Mouse (Mus musculus) gastrocnemius, adult 18-20 months (tissue): ENCODE results near the gene Mcmbp. TPM values are rescaled to one million over a fixed set of nuclear protein-coding genes. Genes with fewer than 3 reads are reported as not detected.
"Not testable (repeated sequence)": the region's sequence is repeated elsewhere in the genome, so short reads cannot be mapped to it uniquely, and the experiment has no call there.

ENCODE experiments used
- DNase-seq: peaks from one replicate; pipeline ENCODE4 v3.0.0; 2021; ENCODE audit warnings: low spot score
- total RNA-seq, 2 experiments: library from RNA; stranded (reverse); gene quantifications; 2 replicates each; pipeline ENCODE4 v1.2.3; 2021

The Mcmbp gene
- total RNA-seq, 2 experiments from 2014 or later, result 15.2 to 16.5 TPM

DNA sequence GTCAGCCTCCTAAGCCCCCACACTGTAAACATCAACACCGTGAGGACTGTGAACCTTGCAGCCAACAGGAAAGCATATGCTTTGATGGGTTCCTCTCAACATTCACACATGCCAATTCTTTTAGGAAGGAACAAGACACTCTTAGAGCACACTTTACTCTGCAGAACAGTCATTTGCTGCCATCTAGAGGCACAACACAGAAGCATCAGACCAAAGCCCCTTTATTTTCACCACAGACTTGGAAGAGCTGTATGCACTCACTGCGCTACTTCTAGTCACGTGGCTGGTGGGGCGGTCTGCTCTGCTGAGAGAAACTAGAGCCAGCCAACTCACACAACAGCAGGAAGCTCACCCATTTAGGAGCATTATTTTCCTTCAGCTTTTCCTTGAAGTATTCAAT lies 15.5 kb downstream of the Mcmbp start:
- peak; percentile 59 for DNase-seq

DNA sequence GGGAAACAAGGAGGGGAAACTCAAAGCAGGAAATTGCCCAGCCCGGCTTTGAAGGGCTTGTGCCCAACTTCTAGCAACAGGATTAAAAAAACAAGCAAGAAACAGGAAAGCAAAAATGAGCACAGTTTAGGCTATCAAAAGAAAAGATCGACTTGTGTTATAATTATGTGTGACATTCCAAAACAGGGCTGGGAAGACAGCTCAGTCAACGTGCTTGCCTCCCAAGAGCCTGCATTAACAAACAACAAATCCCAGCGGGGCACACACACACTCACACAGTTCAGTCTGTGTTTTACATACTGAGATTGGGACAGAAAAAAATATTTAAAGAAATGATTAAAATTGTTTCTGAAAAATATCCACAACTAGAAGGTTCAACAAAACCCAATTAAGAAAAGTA lies 22.3 kb downstream of the Mcmbp start:
- DNase-seq, result no peak

DNA sequence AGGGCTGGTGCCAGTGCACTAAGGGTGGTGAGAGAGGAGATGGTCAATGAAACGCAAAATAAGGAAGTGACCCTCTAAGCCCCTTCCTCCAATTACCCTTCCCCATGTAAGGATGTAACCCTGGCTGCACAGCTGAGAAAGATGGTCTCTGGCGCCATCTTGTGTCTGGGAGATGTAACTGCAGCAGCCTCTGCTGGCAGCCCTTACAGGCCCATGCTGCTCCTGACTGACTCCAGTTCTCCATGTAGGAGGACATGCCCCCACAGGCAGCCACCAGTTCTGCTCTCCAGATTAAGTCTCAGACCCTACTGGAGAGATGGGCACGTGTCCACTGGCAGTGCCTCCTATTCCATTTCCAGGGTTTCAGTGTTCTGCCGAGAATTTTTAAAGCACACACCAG lies 34.6 kb downstream of the Mcmbp start:
- DNase-seq, result peak; percentile 69

DNA sequence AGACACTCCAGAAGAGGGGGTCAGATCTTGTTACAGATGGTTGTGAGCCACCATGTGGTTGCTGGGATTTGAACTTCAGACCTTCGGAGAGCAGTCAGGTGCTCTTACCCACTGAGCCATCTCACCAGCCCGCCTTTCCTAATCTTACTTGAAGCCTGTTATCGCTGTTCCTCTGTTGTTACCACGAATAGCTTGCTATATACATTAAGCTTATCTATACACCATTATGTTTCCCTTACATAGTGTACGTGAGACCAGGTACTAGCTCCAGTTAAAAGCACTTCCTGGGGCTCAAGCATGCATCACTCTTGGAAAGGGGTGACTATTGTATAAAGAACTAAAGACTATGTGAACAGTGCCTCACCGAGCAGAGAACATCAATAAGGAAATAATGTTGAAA lies 40.3 kb downstream of the Mcmbp start:
- DNase-seq, result not testable (repeated sequence)

DNA sequence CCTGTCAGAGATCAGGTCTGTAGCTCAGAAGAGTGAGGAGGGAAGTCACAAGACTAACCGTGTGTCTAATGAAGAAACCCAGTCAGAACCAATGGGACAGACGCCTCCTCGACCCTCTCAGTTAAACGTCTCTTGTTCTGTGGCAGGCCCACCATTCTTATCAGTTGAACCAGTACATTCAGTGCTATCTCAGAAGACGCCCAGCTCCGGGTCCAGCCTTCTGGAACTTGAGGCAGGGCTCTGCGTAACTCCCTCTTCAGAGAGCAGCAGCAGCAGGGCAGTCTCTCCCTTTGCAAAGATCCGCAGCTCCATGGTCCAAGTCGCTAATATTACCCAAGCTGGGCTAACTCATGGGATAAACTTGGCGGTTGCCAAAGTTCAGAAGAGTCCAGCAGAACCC lies 45.4 kb downstream of the Mcmbp start:
- no peak for DNase-seq

DNA sequence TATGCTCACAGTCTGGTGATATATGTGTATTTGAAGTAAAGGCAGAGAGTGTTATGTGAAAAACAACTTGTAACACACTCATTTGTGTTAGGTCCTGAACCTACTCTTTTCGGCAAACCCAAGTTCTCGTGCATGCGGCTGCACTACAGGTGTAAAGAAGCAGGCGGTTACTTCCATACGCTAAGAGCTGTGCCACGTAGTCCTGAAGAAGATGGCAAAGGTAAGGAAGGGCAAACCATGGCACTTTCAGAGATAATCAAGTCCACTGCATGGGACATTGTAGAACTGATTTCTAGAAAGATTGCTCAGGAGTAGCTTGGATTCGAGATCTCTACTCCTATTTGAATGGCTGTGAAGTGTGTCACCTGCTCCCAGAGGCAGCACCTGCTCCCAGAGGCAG lies 48.1 kb downstream of the Mcmbp start:
- no peak for DNase-seq

DNA sequence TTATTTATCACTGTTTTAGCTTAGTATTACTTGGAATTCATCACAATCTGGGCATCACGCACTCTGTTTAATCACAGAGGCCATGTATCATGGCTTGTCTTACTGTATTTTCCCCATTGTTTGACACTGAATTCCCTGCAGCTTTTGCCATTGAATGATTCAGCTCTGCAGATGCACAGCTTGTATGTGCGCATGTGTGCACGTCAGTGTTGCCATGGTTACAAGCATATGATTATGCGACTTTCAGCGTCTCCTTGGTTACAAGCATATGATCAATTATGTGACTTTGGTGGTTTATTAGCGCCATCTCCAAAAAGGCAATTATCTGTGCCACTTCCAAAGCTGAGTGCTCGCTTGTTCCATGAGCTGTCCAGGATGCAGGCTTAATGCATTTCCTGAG lies 49.5 kb downstream of the Mcmbp start:
- DNase-seq, result no peak

DNA sequence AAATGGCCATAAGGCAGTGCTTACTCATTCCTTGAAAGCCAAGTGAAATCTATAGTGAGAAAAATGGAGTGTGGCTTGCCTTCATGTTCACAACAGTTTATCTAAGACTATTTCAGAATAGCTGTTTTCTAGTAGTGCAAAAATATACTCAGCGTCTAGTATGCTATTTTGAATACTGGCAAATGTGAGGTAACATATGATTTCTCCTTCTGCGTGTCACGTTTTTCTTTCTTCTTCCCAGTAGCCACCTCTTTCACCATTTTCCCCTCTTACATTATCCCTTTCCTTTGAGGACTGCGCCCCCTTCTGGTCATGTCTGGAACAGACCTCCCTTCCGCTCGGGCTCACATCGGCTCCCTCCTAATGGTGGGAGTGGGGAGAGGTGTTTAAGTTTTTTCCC lies 50.2 kb downstream of the Mcmbp start:
- DNase-seq, result peak; percentile 85

DNA sequence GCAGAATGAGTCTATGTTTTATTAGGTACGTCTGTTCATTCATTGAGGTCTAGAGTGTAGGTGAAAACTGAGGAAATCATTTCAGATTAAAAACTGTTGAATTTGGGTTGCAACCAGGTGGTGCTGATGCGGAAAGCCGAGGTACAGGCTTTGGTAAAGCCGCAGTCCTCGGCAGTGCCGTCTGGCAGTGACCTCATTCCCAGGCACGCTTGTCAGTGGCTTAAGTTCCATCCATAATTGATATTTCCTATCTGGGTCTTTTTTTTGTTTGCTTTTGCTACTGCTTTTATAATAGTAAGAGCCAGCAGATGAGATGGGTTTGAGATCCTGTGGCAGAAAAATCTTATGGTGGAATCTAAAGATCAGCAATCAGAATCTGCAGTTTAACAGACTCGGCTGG lies 50.9 kb downstream of the Mcmbp start:
- no peak for DNase-seq

DNA sequence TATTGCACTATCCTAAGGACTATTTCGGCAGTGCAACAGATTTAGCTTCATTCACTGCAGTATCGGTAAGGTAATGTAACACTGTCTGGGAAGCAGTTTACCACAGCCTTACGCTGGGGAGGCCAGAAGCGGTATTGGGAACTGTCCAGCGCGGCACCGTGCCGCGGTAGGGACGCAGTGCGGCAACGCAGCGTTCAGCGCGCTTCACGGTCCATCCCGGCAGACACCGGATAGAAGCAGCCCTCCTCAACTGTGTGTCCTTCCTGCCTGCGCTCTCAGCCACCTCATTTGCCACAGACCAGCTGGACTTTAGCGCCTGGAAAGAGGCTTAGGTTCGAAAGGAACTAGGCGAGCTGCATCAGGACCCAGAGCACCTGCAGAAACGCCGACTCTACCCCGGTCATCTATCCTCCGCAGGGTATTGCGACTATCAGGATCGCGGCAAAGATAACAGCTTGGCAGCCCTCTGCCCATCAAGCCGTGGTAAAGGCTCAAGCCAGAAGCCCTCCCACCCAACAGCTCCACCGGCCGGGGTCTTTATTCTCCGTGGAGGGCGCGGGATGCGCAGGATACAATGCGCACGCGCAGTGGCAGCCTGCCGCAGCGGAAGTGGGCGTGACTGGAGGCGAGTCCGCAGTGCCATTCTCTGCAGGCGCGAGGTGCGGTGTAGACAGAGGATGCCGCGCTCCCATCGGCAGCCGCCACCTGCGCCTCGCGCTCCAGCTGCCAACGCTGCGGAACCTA lies 52.3 kb downstream of the Mcmbp start:
- DNase-seq, result peak; percentile 32

DNA sequence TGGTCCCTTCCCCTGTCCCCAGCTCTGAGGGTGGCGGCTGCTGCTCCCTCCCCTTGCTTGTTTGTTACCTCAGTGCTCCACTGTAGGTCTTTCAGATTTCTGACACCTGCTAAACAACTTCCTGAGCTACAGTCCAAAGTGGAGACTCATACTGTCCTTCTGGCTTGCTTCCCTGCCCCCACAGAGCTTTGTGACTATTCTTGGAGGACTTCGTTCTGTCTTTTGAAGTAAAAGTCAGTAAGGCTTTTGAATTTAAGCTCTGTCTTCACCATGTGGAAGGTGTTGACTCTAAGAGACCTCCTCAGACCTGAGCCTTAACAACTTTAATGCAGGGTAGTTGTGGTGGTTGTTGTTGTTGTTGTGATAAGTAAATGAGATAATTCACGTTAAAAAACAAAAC lies 61.7 kb downstream of the Mcmbp start:
- DNase-seq, result no peak

DNA sequence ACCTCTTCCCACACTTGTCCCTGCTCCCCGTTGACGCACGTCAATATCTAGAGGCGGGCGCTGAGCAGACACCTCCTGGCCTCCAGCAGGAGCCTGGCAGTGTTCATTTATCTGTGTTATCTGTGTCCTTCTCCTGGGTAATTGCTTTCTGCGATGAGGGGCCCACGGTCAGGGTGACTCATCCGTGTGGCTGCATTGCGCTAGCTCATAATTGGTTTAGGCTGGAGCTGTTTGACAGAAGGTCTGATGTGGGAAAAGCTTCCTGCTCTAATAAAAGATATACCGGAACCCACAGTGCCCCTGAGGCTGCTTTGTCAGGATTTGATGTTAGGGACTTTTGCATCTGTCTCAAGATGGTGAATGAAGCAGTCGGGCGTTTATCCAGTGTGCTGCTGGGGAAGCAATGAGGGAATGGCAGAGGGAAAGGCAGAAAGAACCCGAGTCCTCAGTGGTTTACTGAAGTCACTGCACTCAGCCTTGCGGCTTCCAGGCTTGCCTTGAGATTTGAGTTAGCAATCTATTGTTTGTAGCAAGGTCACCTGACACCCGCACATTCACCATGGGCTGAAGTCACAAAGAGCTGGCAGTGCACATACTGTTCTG lies 67.8 kb downstream of the Mcmbp start:
- DNase-seq, result no peak

DNA sequence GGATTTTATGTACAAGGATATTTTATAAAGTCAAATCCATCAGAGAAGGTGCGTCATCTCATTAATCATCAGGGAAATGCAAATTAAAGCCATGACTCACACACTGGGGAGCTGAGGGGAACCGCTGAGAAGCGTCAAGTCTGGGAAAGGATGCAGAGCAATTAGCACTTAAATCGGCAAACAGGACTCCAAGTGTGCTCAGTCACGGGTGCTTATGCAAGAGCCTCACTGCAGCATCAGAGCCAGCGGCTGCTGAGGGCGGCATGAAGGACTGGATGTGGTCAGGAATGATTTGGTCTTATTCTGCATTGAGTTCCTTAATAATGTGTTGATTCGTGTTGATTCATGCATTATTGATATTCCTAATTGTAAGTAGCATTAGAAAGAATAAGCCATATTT lies 68.3 kb downstream of the Mcmbp start:
- DNase-seq, result no peak

DNA sequence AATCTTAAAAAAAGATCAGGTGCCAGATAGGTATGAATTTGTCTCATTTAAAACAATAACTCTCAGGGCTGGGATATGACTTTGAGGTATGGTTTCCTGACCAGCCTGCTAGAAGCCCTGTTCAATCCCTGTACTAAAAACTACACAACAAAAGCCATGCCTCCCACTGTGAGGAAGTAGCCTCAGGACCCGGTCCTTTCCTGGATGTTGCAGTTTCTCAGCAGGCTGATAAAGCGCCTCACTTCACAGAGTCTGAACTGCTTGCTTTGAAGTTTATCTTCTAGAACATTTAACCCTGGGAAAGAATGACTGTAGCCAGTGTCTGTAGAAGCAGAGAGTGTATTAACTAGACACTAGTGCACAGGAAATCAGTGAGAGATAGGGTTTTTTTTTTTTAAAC lies 71.5 kb downstream of the Mcmbp start:
- no peak for DNase-seq

DNA sequence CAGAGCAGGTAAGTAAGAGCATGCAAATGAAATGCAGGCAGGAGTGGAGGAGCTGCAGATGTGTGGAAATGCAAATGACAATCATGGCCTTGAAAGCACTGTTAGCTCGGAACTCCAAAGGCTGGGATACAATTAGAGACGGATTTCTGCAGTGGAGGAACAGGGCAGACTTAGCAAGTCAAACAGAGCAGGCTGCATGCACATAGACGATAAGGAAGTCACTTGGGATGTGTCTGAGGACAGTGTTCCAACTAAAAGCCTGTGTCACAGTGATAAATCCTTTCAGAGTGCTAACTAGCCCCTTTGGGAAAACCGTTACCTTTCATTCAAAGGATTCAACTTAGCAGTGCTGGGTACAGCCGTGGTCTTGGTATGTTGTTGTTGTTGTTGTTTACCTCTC lies 72.5 kb downstream of the Mcmbp start:
- no peak for DNase-seq

DNA sequence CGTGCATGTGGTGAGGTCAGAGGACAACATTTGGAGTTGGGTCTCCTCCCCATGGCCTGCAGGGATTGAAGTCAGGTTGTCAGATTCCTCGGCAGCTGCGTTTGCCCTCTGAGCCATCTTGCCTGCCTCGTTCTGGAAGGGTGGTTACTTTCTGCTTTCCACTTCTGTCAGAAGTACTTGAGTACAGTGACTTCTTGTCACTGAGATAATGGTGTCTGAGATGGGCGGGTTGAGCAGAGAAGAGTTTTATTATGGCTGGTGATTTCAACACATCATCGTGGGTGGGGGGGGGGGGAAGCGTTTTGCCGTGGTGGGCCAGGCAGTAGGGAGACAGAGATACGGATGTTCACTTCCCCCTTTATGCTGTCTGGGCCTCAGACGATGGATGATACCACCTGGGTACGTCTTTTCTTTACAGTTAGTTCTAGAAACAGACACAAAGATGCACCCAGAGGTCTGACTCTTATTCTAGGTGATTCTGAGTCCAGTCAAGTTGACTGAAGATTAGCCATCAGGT lies 75.4 kb downstream of the Mcmbp start:
- no peak for DNase-seq

DNA sequence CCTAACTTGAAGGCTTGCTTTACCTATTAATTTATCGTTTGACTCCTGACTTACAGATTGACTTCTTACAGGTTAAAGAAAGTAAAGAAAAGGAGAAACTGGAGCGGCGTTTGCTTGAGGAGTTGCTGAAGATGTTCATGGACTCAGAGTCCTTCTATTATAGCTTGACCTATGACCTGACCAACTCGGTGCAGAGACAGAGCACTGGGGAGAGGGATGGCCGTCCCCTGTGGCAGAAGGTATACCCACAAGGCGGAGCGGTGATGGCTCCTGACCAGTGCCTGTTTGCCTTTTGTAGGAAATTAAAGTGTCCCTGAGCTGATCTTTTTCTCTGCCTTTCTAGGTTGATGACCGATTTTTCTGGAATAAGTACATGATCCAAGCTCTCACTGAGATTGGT lies 76.4 kb downstream of the Mcmbp start:
- DNase-seq, result no peak

DNA sequence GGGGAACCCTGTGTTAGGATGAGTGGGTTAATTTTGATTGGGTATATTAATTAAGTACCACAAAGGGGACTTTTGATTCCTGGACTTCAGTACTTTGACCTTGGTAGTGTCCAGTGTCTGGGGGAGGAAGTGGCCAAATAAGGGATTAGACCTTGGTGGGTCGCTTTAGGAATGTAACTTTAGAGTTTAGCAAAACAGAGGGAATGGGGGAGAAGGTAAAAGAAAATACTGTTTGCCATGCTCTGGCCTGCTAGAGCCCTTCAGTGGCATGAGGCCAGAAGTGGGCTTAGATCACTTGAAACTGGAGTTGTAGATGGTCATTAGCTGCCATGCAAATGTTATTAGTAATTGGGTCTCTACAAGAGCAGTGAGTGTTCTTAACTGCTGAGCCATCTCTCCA lies 83.3 kb downstream of the Mcmbp start:
- no peak for DNase-seq

Other genes with a start within 250 kb of the Mcmbp start
- 100 to 1,000 TPM; 129 to 219 TPM for gene Bag3, start 216.9 kb downstream of the Mcmbp start, total RNA-seq
- 1 to 10 TPM; 2.3 to 3.2 TPM for gene Inpp5f, start 129.2 kb downstream of the Mcmbp start, total RNA-seq
- 10 to 100 TPM; 17.5 to 18.3 TPM for gene Sec23ip, start 4.4 kb upstream of the Mcmbp start, total RNA-seq